Mouse (Mus musculus): Measurements from ENCODE around the gene Rxra.

- TF ChIP-seq POLR2A (IDR thresholded peaks at IDR 0.05; ENCODE audit: borderline replicate concordance, control insufficient read depth, low read depth, low read length) (no peak), CTCF (IDR thresholded peaks at IDR 0.05; ENCODE audit: control insufficient read depth, insufficient read depth, low read length) (no peak)
Measured at GRCm38 (mm10) chr2:27802493-27802892, 126.3 kb downstream of the Rxra start.

All from bone marrow, adult 2 months (tissue).